Mouse (Mus musculus): Measurements from ENCODE around the gene 1700013G24Rik. TPM values are rescaled to one million over a fixed set of nuclear protein-coding genes. Genes with fewer than 3 reads are reported as not detected.

1700013G24Rik gene
- polyA plus RNA-seq, 1 experiment from 2014 or later, result not detected

DNA sequence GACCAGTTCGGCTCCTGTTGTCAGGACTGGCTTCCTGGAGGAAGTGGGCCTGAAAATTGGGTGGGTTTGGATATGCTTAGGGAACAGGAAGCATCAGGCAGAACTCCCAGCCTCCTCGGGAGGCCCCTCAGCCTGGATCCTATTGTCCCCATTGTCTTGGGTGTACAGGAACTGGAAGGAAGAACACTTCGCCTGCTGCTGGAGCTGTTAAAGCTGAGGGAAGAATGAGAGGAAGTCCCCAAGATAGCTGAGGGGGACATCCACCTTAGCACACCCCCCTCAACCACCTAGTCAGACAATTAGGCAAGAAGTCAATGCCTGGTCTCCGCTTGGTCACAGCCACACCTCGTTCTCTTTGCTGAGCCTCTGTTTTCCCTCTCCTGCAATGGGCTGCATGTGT lies 25.2 kb downstream of the 1700013G24Rik start:
- H3K27ac ChIP-seq (ENCODE audit: low read depth), result peak overlapping the region; percentile 94

GRCm38 (mm10) chr4:137479757-137480156 lies 26.7 kb downstream of the 1700013G24Rik start:
- Histone ChIP-seq H3K9ac (no peak overlapping the region), H3K4me1 (ENCODE audit: insufficient read depth) (peaks cover 64% of the 10 kb centered on the region), H3K4me2 (peak overlapping the region; percentile 50), H3K9me3 (ENCODE audit: low read depth, low read length) (no peaks in the 10 kb centered on the region), H3K36me3 (ENCODE audit: insufficient read depth) (no peaks in the 10 kb centered on the region), H3K4me3 (ENCODE audit: low read depth, low read length) (no peak overlapping the region), H3K27me3 (ENCODE audit: insufficient read depth, low read length) (no peaks in the 10 kb centered on the region), H3K27ac (ENCODE audit: low read depth) (peak overlapping the region; percentile 94)
- DNase-seq (peak; percentile 74), ATAC-seq (ENCODE audit: insufficient read depth) (no peak)
- TF ChIP-seq CTCF (IDR thresholded peaks at IDR 0.05; ENCODE audit: low read depth), result no peak
- 16% methylated on average over 6 of the region's 6 CpGs for WGBS

More for the DNA sequence above, 25.2 kb downstream of the 1700013G24Rik start:
- Histone ChIP-seq H3K4me1 (ENCODE audit: insufficient read depth) (peaks cover 62% of the 10 kb centered on the region), H3K9ac (no peak overlapping the region), H3K4me3 (ENCODE audit: low read depth, low read length) (no peak overlapping the region), H3K36me3 (ENCODE audit: insufficient read depth) (no peaks in the 10 kb centered on the region), H3K27me3 (ENCODE audit: insufficient read depth, low read length) (no peaks in the 10 kb centered on the region), H3K9me3 (ENCODE audit: low read depth, low read length) (no peaks in the 10 kb centered on the region), H3K4me2 (peak overlapping the region; percentile 25; the same call in 1 of the 2 replicates)
- DNase-seq (peak; percentile 60), ATAC-seq (ENCODE audit: insufficient read depth) (no peak)
- WGBS, result 52% methylated on average over 5 of the region's 5 CpGs
- no peak for TF ChIP-seq CTCF (IDR thresholded peaks at IDR 0.05; ENCODE audit: low read depth)

- Histone ChIP-seq H3K4me1 (ENCODE audit: insufficient read depth) (peaks cover 67% of the 10 kb centered on the region), H3K36me3 (ENCODE audit: insufficient read depth) (no peaks in the 10 kb centered on the region), H3K9me3 (ENCODE audit: low read depth, low read length) (no peaks in the 10 kb centered on the region), H3K27ac (ENCODE audit: low read depth) (peak overlapping the region; percentile 94), H3K9ac (0 out of 2 replicates have a peak overlapping the region, but pooled peaks have one; percentile 13), H3K4me2 (peak overlapping the region; percentile 50), H3K27me3 (ENCODE audit: insufficient read depth, low read length) (no peaks in the 10 kb centered on the region), H3K4me3 (ENCODE audit: low read depth, low read length) (no peak overlapping the region)
- TF ChIP-seq CTCF (IDR thresholded peaks at IDR 0.05; ENCODE audit: low read depth), result no peak
- DNase-seq, result no peak
- WGBS, result 28% methylated on average over 19 of the region's 19 CpGs
- ATAC-seq (ENCODE audit: insufficient read depth), result no peak
These were observed 27.3 kb downstream of the 1700013G24Rik start for GRCm38 (mm10) chr4:137480191-137480992.

DNA sequence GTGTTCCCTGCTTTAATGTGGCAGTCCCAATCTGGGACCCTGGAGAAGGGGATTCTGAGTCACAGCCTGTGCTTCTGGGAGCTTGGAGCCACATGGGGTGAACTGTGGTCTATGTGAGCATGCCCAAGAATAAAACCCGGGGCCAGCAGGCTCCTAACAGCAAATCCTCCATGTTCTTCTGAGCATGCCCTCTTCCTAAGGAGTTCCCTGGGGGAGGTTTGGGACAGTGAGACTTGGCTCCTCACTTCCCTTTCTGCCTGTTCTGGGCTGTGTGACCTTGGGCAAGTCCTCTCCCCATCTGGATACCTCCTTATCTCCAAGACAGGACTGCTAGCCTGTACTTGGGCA lies 27.9 kb downstream of the 1700013G24Rik start:
- H3K9ac ChIP-seq, result peak overlapping the region; percentile 5; the same call in 1 of the 2 replicates
- 24% methylated on average over 1 of the region's 1 CpGs for WGBS
- no peak for DNase-seq

DNA sequence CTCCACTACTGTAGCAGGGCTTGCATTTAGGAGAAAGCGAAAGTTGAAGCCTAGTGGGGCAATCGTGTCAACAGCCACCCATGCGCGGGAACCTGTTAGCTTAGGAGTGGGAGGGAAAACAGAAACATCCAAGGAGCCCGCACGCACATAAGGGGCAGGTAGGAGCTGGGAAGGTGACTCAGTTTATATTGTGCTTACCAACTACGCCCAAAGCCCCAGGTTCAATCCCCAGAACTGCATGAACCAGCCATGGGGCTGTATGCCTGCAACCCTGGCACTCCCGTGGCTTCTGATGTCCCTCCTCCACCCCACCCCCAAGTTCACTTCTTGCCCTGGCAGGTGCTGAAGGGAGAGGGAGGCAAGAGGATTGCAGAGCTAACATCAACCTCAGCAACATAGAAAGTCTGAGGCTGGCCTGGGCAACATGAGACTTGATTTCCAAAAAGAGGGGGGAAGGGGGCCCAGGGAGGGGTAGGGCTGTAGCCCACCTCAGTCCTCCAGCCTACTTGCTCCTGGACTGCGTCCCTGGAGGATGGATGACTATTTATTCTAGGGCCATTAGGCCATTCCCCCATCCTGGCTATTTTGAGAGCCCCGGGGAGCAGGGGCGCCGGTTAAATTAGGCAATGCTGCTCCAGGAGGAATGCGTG lies 28.4 kb downstream of the 1700013G24Rik start:
- H3K36me3 ChIP-seq (ENCODE audit: insufficient read depth), result no peaks in the 10 kb centered on the region
- DNase-seq, result no peak
- 50% methylated on average over 13 of the region's 13 CpGs for WGBS
- H3K27ac ChIP-seq (ENCODE audit: low read depth), result peak overlapping the region; percentile 94
- H3K9me3 ChIP-seq (ENCODE audit: low read depth, low read length), result no peaks in the 10 kb centered on the region
- H3K9ac ChIP-seq, result peak overlapping the region; percentile 5; the same call in 1 of the 2 replicates
- no peaks in the 10 kb centered on the region for H3K27me3 ChIP-seq (ENCODE audit: insufficient read depth, low read length)
- no peak for TF ChIP-seq CTCF (IDR thresholded peaks at IDR 0.05; ENCODE audit: low read depth)
- H3K4me1 ChIP-seq (ENCODE audit: insufficient read depth), result peaks cover 67% of the 10 kb centered on the region
- no peak for ATAC-seq (ENCODE audit: insufficient read depth)
- H3K4me2 ChIP-seq, result no peak overlapping the region; the same call in 1 of the 2 replicates
- no peak overlapping the region for H3K4me3 ChIP-seq (ENCODE audit: low read depth, low read length)

More for the DNA sequence above, 27.9 kb downstream of the 1700013G24Rik start:
- no peaks in the 10 kb centered on the region for H3K9me3 ChIP-seq (ENCODE audit: low read depth, low read length)
- peak overlapping the region; percentile 50 for H3K4me2 ChIP-seq
- ATAC-seq (ENCODE audit: insufficient read depth), result no peak
- H3K36me3 ChIP-seq (ENCODE audit: insufficient read depth), result no peaks in the 10 kb centered on the region
- H3K4me1 ChIP-seq (ENCODE audit: insufficient read depth), result peaks cover 67% of the 10 kb centered on the region
- H3K27me3 ChIP-seq (ENCODE audit: insufficient read depth, low read length), result no peaks in the 10 kb centered on the region
- TF ChIP-seq CTCF (IDR thresholded peaks at IDR 0.05; ENCODE audit: low read depth), result no peak
- no peak overlapping the region for H3K4me3 ChIP-seq (ENCODE audit: low read depth, low read length)
- peak overlapping the region; percentile 94 for H3K27ac ChIP-seq (ENCODE audit: low read depth)

GRCm38 (mm10) chr4:137483871-137484270 lies 30.8 kb downstream of the 1700013G24Rik start:
- Histone ChIP-seq H3K9me3 (ENCODE audit: low read depth, low read length) (no peaks in the 10 kb centered on the region), H3K4me3 (ENCODE audit: low read depth, low read length) (no peak overlapping the region), H3K27ac (ENCODE audit: low read depth) (peak overlapping the region; percentile 92), H3K36me3 (ENCODE audit: insufficient read depth) (no peaks in the 10 kb centered on the region), H3K9ac (no peak overlapping the region), H3K4me1 (ENCODE audit: insufficient read depth) (peaks cover 75% of the 10 kb centered on the region), H3K27me3 (ENCODE audit: insufficient read depth, low read length) (no peaks in the 10 kb centered on the region), H3K4me2 (no peak overlapping the region)
- peak; percentile 57 for DNase-seq
- no peak for TF ChIP-seq CTCF (IDR thresholded peaks at IDR 0.05; ENCODE audit: low read depth)
- no peak for ATAC-seq (ENCODE audit: insufficient read depth)
- WGBS, result 15% methylated on average over 16 of the region's 16 CpGs

DNA sequence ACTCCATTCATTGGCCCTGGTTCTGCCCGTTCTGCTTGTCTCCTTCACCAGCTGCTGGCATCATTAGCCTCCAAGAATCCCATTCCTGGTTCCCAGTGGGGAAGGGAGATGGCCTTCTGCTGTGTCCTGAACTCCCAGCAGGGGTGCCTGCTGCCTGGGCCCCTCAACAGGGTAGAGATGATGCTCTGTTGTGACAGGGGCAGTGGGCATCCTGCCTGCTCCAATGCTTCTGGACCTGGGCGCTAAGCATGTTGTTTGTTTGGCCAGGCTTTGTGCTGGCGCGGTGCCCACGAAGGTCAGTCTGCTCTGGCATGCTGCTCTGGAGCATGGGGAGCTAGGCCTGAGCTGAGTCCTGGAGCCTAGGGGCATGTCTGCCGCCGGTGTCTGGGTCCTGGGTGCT lies 31.5 kb downstream of the 1700013G24Rik start:
- H3K27ac ChIP-seq (ENCODE audit: low read depth), result peak overlapping the region; percentile 92
- H3K4me3 ChIP-seq (ENCODE audit: low read depth, low read length), result no peak overlapping the region
- 0 out of 2 replicates have a peak, but pooled peaks have one; percentile 10 for TF ChIP-seq CTCF (IDR thresholded peaks at IDR 0.05; ENCODE audit: low read depth)
- peaks cover 75% of the 10 kb centered on the region for H3K4me1 ChIP-seq (ENCODE audit: insufficient read depth)
- ATAC-seq (ENCODE audit: insufficient read depth), result no peak
- no peak overlapping the region for H3K4me2 ChIP-seq
- 48% methylated on average over 7 of the region's 7 CpGs for WGBS
- H3K27me3 ChIP-seq (ENCODE audit: insufficient read depth, low read length), result no peaks in the 10 kb centered on the region
- peak; percentile 69 for DNase-seq
- H3K9ac ChIP-seq, result no peak overlapping the region
- no peaks in the 10 kb centered on the region for H3K36me3 ChIP-seq (ENCODE audit: insufficient read depth)
- no peaks in the 10 kb centered on the region for H3K9me3 ChIP-seq (ENCODE audit: low read depth, low read length)
